Mouse (Mus musculus) small intestine, adult 2 months (tissue): ENCODE results near the gene Lrrc29. TPM values are rescaled to one million over a fixed set of nuclear protein-coding genes. Genes with fewer than 3 reads are reported as not detected.

Source experiments
- H3K27ac ChIP-seq: fragments of 200-500 bp; 2 replicates; pipeline ENCODE4 v1.5.1; 2012; ENCODE audit warnings: low read depth, low read length, control low read depth, inconsistent platforms; ENCODE audit not compliant: insufficient read depth
- H3K27me3 ChIP-seq: fragments of 200-500 bp; 2 replicates; pipeline ENCODE4 v1.6.1; 2012; ENCODE audit warnings: mild to moderate bottlenecking, moderate library complexity, low read length, inconsistent platforms; ENCODE audit not compliant: control insufficient read depth, insufficient read depth
- H3K36me3 ChIP-seq: fragments of 200-500 bp; 2 replicates; pipeline ENCODE4 v1.6.1; 2012; ENCODE audit warnings: mild to moderate bottlenecking, low read length, control low read depth, inconsistent platforms; ENCODE audit not compliant: control insufficient read depth, insufficient read depth
- H3K4me1 ChIP-seq: fragments of 200-500 bp; 2 replicates; pipeline ENCODE4 v1.6.1; 2012; ENCODE audit warnings: low read length, inconsistent platforms, mixed read lengths; ENCODE audit not compliant: control insufficient read depth, insufficient read depth, insufficient read length
- H3K4me3 ChIP-seq: fragments of 200-500 bp; 2 replicates; pipeline ENCODE4 v1.5.1; 2012; ENCODE audit warnings: low read depth, mild to moderate bottlenecking, control low read depth, inconsistent platforms, low read length, moderate library complexity
- CTCF ChIP-seq: fragments of 200-500 bp; IDR thresholded peaks from 2 replicates; pipeline ENCODE4 v1.5.1; 2012; ENCODE audit warnings: low read depth, mild to moderate bottlenecking, control low read depth, inconsistent platforms, low read length, moderate library complexity, mixed read lengths; ENCODE audit not compliant: insufficient replicate concordance, insufficient read length; ENCODE audit errors: extremely low read depth
- POLR2A ChIP-seq: fragments of 200-500 bp; IDR thresholded peaks from 2 replicates; pipeline ENCODE4 v1.6.1; 2012; ENCODE audit warnings: low read depth, mild to moderate bottlenecking, control low read depth, inconsistent platforms, low read length, moderate library complexity
- WGBS: fragments of 180-500 bp; shearing (Covaris S2); methylation state at CpG from one replicate; pipeline ENCODE4 v1.1.7; 2018; 5-methylcytosine and 5-hydroxymethylcytosine counted together
- polyA plus RNA-seq: library from polyadenylated mRNA; depleted of rRNA; stranded (reverse); fragments of >200 nt; gene quantifications from 2 replicates; pipeline ENCODE4 v1.2.3, GENCODE M21; 2012

The Lrrc29 gene
- polyA plus RNA-seq, 1 experiment = 6.9 TPM

DNA sequence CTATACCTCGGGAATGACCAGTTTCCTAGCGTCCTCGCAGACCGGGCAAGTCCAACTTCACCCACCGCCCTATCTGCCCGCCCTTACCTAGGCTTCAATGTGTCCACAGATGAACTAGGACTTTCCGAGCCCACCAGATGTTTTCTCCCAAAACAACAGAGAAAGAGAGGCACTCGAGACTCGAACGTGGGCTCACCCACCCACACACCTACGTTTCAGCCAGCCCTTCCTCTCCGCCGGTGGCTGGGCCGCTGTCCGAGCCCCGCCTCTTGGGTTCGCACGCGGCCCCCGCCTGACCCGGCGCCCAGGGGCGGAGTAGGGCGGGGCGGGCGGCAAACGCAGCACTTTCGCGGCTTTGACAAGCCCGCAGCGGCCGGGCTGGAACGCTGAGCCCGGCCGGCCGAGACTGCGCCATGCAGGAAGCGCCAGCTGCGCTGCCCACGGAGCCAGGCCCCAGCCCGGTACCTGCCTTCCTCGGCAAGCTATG lies 56.6 kb downstream of the Lrrc29 start, which contains the start of gene Hsf4:
Gene Hsf4, plus strand, starts transcription at position 341 of the 487 bp plus-strand sequence.
- TF ChIP-seq CTCF = no peak
- TF ChIP-seq POLR2A = peak; percentile 27
- H3K4me1 ChIP-seq = peaks cover 19% of the 10 kb centered on the region
- peaks cover 7% of the 10 kb centered on the region for H3K27me3 ChIP-seq
- no peak within 1 kb of the TSS for H3K27ac ChIP-seq
- peak within 1 kb of the TSS; percentile 55 for H3K4me3 ChIP-seq
- 3% methylated on average over 42 of the region's 42 CpGs for WGBS
- H3K36me3 ChIP-seq = peaks cover 19% of the 10 kb centered on the region

GRCm38 (mm10) chr8:105269075-105269458 lies 57.0 kb downstream of the Lrrc29 start:
- Histone ChIP-seq H3K4me1 (peaks cover 19% of the 10 kb centered on the region), H3K4me3 (peak overlapping the region; percentile 55), H3K27ac (no peak overlapping the region), H3K36me3 (peaks cover 19% of the 10 kb centered on the region), H3K27me3 (peaks cover 7% of the 10 kb centered on the region)
- 40% methylated on average over 10 of the region's 10 CpGs for WGBS
- TF ChIP-seq POLR2A (no peak), CTCF (no peak)

DNA sequence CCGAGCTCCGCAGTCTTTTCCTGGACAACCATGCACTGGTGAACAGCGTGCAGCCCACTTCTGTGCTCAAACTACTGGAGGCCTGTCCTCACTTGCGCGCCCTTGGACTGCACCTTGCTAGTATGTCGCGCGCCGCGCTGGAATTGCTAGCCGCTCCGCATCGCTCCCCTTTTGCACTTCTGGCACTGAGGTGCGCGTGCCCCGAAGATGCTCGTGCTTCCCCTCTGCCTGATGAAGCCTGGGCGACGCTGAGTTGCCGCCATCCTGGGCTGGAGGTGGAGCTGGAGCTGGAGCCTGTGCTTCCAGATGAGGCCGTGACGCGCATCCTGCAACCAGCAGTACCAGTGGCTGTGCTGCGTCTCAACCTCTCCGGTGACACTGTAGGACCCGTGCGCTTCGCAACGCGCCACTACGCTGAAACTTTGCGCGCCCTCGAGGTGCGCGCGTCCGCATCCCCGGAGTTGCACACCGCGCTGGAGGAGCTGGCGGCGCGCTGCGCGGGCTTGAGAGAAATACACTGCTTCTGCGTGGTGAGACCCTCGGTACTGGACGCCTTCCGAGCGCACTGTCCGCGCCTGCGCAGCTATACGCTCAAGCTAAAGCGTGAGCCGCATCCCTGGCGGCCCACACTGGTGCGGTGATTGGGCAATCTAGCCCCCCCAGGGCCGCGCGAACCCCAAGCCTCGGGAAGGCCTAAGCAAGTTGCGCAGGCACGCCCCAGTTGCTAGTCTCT lies 57.6 kb downstream of the Lrrc29 start:
- peak overlapping the region; percentile 55 for H3K4me3 ChIP-seq
- H3K36me3 ChIP-seq = peaks cover 19% of the 10 kb centered on the region
- H3K4me1 ChIP-seq = peaks cover 19% of the 10 kb centered on the region
- WGBS = 69% methylated on average over 65 of the region's 65 CpGs
- H3K27ac ChIP-seq = no peak overlapping the region
- no peak for TF ChIP-seq CTCF
- peaks cover 7% of the 10 kb centered on the region for H3K27me3 ChIP-seq

DNA sequence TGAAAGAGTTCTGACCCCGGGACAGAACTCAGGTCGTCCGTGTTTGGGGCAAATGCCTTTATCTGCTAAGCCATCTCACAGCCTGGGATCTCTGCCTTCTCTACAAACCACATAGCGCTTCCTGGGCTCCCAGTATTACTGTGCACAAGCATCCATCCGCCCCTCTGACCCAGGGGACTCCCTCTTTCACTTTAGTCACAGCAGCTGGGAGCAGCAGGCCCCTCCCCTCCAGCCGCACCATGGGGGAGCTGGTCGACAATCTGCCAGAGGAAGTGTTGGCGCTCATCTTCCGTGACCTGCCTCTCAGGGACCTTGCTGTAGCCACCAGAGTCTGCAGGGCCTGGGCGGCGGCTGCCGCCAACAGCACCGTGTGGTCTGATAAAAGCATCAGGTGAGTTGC lies 59.3 kb downstream of the Lrrc29 start:
- Histone ChIP-seq H3K4me1 (peaks cover 24% of the 10 kb centered on the region), H3K4me3 (no peak overlapping the region), H3K27ac (no peak overlapping the region), H3K36me3 (peaks cover 19% of the 10 kb centered on the region), H3K27me3 (peaks cover 7% of the 10 kb centered on the region)
- no peak for TF ChIP-seq CTCF
- WGBS = 73% methylated on average over 13 of the region's 13 CpGs

GRCm38 (mm10) chr8:105265128-105265527 lies 61.0 kb downstream of the Lrrc29 start:
- TF ChIP-seq POLR2A (no peak; the same call in 1 of the 2 replicates), CTCF (no peak)
- peaks cover 32% of the 10 kb centered on the region for H3K4me1 ChIP-seq
- 0 out of 2 replicates have a peak, but pooled peaks cover under 1% of the 10 kb centered on the region for H3K27me3 ChIP-seq
- H3K4me3 ChIP-seq = peak overlapping the region; percentile 99
- peak overlapping the region; percentile 81 for H3K27ac ChIP-seq
- H3K36me3 ChIP-seq = peaks cover 19% of the 10 kb centered on the region
- WGBS = 4% methylated on average over 10 of the region's 10 CpGs

DNA sequence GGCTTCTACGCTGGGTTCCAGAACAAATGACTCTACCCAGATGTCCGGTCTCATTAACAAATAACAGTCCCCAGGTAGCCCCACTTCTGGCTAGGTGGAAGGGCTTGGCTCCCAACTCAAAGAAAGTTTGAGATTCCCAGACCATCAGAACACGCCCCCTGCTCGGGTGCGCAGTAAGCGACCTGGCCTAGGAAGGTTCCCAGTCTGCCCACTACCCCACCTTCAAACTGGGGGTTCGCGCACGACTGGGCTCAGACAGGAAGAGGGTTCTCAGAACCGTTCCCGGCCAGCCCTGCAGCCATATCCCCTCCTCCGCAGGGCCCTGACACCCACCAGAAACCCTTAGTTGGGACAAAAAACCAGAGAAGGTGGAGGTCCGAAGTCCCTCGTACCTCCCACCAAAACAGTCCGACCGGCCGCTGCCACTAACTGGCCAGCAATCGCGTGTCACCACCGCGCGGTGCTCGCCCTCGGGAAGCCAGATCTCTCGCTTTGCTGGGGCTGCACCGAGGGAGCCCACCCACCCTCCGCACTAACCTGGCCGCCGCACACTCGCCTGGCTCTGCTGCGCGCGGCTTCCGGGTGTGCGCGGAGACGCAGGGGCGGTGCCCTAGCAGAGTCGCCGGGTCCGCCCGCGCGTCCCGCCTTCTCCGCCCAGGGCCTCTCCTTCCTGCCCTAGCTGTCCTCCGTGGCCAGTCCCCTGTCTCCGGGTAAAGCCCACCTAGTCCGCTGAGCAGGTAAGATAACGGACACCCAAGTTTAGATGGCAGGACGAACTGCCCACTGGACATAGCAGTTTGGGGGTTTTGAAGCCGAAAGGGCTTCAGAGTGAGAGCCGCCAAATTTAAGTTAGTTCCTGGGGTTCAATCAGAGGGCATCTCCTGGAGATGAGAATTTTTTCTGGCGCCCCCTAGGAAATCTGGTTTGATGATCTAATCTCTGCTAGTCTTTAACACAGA lies 61.8 kb downstream of the Lrrc29 start, which contains the start of the genes Tradd and Fbxl8:
Gene Tradd, minus strand, starts transcription at position 586 of the 959 bp plus-strand sequence.
Gene Fbxl8, plus strand, starts transcription at position 625 of the 959 bp plus-strand sequence.
- H3K27ac ChIP-seq = peak within 1 kb of the TSS; percentile 86
- TF ChIP-seq CTCF (0 out of 2 replicates have a peak, but pooled peaks have one; percentile 15), POLR2A (peak; percentile 76)
- H3K36me3 ChIP-seq = peaks cover 21% of the 10 kb centered on the region
- under 1% methylated on average over 54 of the region's 54 CpGs for WGBS
- peaks cover 34% of the 10 kb centered on the region for H3K4me1 ChIP-seq
- H3K4me3 ChIP-seq = peak within 1 kb of the TSS; percentile 99
- H3K27me3 ChIP-seq = no peaks in the 10 kb centered on the region
